Mouse (Mus musculus) C2C12 (cell line): ENCODE results near the gene Usp16. TPM values are rescaled to one million over a fixed set of nuclear protein-coding genes. Genes with fewer than 3 reads are reported as not detected.
A peak's percentile ranks its signal among the peaks of the same experiment; 100 is the strongest.
"Not testable (repeated sequence)": the region's sequence is repeated elsewhere in the genome, so short reads cannot be mapped to it uniquely, and the experiment has no call there.

Experiments
- H3K27me3 ChIP-seq: one replicate; pipeline ENCODE4 v1.6.1; 2011; ENCODE audit not compliant: control insufficient read depth, insufficient read depth, insufficient read length
- H3K36me3 ChIP-seq: one replicate; pipeline ENCODE4 v1.6.1; 2011; ENCODE audit not compliant: control insufficient read depth, insufficient read depth
- H3K4me3 ChIP-seq: one replicate; pipeline ENCODE4 v1.5.1; 2011; ENCODE audit warnings: mild to moderate bottlenecking, control low read depth; ENCODE audit not compliant: poor library complexity, insufficient read depth, severe bottlenecking
- H3K79me2 ChIP-seq: one replicate; pipeline ENCODE4 v1.6.1; 2011; ENCODE audit not compliant: control insufficient read depth, insufficient read depth
- H3K79me3 ChIP-seq: one replicate; pipeline ENCODE4 v1.6.1; 2011; ENCODE audit warnings: low read depth, control low read depth
- H3ac ChIP-seq: one replicate; pipeline ENCODE3; 2011; ENCODE audit warnings: low read depth; ENCODE audit not compliant: control insufficient read depth, insufficient read length
- CEBPB ChIP-seq: IDR thresholded peaks from one replicate; pipeline ENCODE4 v1.6.1; 2011; ENCODE audit warnings: low read depth, mild to moderate bottlenecking, control low read depth, moderate library complexity
- CTCF ChIP-seq: IDR thresholded peaks from one replicate; pipeline ENCODE4 v1.5.1; 2011; ENCODE audit not compliant: control insufficient read depth, insufficient read depth, insufficient read length
- FOSL1 ChIP-seq: IDR thresholded peaks from one replicate; pipeline ENCODE4 v1.8.0; 2011; ENCODE audit warnings: mild to moderate bottlenecking, low read length; ENCODE audit not compliant: poor library complexity, insufficient read depth, severe bottlenecking
- MAX ChIP-seq: IDR thresholded peaks from one replicate; pipeline ENCODE4 v1.6.1; 2011; ENCODE audit warnings: mild to moderate bottlenecking, control low read depth
- MYOD1 ChIP-seq: IDR thresholded peaks from one replicate; pipeline ENCODE4 v1.6.1; 2011; ENCODE audit warnings: low read depth; ENCODE audit not compliant: control insufficient read depth, insufficient read length
- MYOG ChIP-seq: IDR thresholded peaks from one replicate; pipeline ENCODE4 v1.6.1; 2011; ENCODE audit not compliant: control insufficient read depth, insufficient read length; ENCODE audit errors: extremely low read depth
- USF1 ChIP-seq: IDR thresholded peaks from one replicate; pipeline ENCODE4 v1.6.1; 2011; ENCODE audit warnings: low read depth, mild to moderate bottlenecking, control low read depth, moderate library complexity
- polyA plus RNA-seq: library from polyadenylated mRNA; unstranded; fragments of >200 nt; fragmentation: generic; extraction: Trizol; gene quantifications from one replicate; pipeline ENCODE4 v1.2.1, GENCODE M21; 2012; ENCODE audit warnings: missing spikeins

Usp16 gene
- polyA plus RNA-seq, 1 experiment, result 18.4 TPM

DNA sequence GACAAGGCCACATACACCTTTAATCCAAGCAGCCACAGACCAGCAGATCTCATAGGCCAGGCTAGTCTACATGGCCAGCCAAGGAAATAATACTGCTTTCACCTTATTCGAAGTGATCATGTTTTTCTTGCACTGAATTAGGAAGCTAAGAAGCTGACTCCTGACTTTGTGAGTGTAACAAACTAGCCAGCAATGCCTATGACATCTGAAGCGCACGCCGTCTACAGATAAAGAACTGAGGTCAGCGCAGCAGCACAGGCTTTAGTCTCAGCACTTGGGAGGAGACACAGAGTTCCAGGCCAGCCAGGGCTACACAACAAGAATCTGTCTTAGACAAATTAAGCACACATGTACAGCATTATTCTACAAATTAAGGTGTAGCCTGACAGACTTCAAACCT, 32.2 kb downstream of the Usp16 start:
- TF ChIP-seq USF1 (no peak), MYOD1 (no peak), CEBPB (no peak), CTCF (no peak), FOSL1 (no peak), MYOG (no peak), MAX (no peak)
- Histone ChIP-seq H3K36me3 (peaks cover 94% of the 10 kb centered on the region), H3K4me3 (no peak overlapping the region), H3K79me2 (peaks cover 27% of the 10 kb centered on the region), H3ac (no peak overlapping the region), H3K79me3 (peaks cover 5% of the 10 kb centered on the region), H3K27me3 (no peaks in the 10 kb centered on the region)

DNA sequence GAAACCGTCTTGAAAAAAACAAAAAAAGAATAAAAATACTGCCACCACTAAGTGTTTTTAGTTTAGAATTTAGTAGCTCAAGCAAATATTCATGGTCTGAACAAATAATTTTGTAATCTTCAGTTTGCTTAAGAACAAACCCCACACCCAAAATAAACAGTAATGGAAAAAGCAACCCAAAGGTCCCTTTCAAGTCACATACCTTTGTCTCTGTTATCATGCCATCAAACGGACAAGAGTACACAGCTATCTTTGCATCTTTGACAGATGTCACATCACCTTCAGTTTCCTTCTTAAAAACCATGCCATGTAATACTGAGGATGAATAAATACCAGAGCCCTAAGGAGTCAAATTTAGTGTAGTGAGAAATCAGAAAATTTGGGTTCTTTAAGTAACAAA, 34.1 kb downstream of the Usp16 start:
- peaks cover 46% of the 10 kb centered on the region for H3K79me2 ChIP-seq
- H3K27me3 ChIP-seq, result no peaks in the 10 kb centered on the region
- H3K36me3 ChIP-seq, result peaks cover 97% of the 10 kb centered on the region
- H3K79me3 ChIP-seq, result peaks cover 23% of the 10 kb centered on the region
- H3ac ChIP-seq, result no peak overlapping the region
- no peak overlapping the region for H3K4me3 ChIP-seq
- no peak for TF ChIP-seq CTCF
- TF ChIP-seq MYOD1, result no peak
- no peak for TF ChIP-seq CEBPB
- TF ChIP-seq MYOG, result no peak
- TF ChIP-seq USF1, result no peak
- TF ChIP-seq MAX, result no peak
- TF ChIP-seq FOSL1, result no peak

DNA sequence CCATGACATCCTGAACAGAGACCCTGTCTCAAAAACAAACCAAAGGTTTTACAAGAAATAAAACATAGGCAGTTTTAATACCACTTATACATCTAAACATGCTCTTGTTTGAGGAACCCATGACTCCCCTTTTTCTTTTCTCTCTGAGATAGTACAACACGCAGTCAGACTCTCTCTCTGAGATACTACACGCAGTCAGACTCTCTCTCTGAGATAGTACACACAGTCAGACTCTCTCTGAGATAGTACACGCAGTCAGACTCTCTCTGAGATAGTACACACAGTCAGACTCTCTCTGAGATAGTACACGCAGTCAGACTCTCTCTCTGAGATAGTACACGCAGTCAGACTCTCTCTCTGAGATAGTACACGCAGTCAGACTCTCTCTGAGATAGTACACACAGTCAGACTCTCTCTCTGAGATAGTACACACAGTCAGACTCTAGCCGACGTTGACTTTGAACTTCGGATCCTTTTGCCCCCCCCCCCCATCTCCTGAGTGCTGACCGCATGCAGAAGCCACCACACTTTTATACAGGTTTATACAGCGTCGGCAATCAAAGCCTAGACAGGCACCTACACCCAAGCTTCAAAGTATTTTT, 37.8 kb downstream of the Usp16 start:
- H3K27me3 ChIP-seq, H3ac ChIP-seq, H3K4me3 ChIP-seq: not testable (repeated sequence)
- Histone ChIP-seq H3K36me3 (peaks cover 71% of the 10 kb centered on the region), H3K79me2 (peaks cover 77% of the 10 kb centered on the region), H3K79me3 (peaks cover 43% of the 10 kb centered on the region)

DNA sequence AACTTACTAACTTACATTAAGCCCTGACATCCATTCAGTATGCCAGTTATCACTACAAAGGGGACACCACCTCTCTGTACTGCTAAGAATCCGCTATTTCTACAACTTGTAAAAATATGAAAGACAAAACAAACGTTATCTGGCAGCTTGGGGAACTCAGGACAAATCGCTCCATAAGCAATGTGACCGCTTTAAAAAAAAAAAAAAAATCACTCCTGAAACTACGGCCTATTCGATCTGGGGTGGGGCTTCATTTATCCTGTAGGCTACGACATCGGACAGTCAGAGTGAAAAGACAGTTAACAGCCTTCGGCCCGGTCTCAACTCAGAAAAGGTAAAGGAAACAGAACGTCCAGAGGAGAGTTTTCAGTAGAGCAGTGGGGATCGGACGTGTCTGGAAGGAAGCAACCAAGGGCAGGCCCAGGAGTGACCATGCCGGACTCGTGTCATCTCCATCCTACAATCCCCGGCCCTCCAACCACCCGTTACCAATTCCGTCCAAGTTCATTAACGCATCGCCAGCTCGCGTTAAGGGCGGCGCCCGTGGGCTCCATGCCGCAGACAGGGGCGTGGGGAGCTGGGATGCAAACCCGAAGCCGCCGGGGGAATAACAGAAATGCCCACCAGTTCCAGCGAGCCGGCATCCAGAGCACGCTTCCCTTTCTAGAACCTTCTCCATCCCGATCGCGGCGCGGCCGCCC, 40.6 kb downstream of the Usp16 start:
- peaks cover 43% of the 10 kb centered on the region for H3K36me3 ChIP-seq
- TF ChIP-seq CTCF (no peak), MAX (no peak), MYOG (no peak), USF1 (no peak), CEBPB (no peak), FOSL1 (no peak), MYOD1 (no peak)

DNA sequence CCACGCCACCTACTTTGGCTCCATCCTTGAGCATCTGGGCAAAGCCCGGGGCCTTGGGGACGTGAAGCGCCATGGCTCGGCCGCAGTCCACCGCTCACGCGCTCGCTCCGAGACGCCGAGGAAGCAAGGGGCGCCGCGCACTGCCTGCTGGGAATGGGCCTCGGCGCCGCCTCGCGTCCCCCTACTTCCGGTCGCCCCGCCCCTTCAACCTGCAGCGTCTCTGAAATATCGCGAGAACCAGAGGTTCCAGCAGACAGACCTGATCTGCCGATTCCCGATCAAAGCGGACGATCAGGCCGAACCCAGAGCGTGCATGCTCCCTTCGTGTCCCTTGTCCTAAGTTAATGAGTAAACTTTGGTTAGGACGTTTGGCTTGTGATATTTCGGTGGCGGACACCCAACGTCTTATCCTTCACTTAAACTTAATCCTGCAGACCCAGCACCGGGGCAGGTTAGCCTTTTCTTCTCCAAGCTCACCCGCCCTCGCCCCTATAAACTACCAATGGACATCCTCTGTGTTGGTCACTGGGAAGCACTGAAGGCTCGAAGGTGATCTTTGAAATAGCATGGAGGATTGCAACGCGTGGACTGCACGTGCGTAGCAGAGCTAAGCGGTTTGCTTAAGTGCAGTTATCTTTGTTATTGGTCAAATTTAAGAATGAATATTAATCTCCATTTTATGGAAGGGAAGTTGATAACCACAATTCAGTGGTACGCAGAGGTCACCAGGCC, 41.4 kb downstream of the Usp16 start, which contains the start of gene Cct8:
Cct8 (minus strand) TSS at position 158 of the 732 bp plus-strand sequence.
- peak within 1 kb of the TSS; percentile 97 for H3K4me3 ChIP-seq
- TF ChIP-seq MAX, result peak; percentile 82
- no peak for TF ChIP-seq MYOD1
- H3K79me3 ChIP-seq, result peaks cover 40% of the 10 kb centered on the region
- H3K27me3 ChIP-seq, result no peaks in the 10 kb centered on the region
- H3K79me2 ChIP-seq, result peaks cover 59% of the 10 kb centered on the region
- H3K36me3 ChIP-seq, result peaks cover 36% of the 10 kb centered on the region
- H3ac ChIP-seq, result peak within 1 kb of the TSS; percentile 74

More for the DNA sequence above, 40.6 kb downstream of the Usp16 start:
- peak overlapping the region; percentile 74 for H3ac ChIP-seq
- peaks cover 65% of the 10 kb centered on the region for H3K79me2 ChIP-seq
- H3K79me3 ChIP-seq, result peaks cover 40% of the 10 kb centered on the region
- no peaks in the 10 kb centered on the region for H3K27me3 ChIP-seq
- H3K4me3 ChIP-seq, result peak overlapping the region; percentile 97

DNA sequence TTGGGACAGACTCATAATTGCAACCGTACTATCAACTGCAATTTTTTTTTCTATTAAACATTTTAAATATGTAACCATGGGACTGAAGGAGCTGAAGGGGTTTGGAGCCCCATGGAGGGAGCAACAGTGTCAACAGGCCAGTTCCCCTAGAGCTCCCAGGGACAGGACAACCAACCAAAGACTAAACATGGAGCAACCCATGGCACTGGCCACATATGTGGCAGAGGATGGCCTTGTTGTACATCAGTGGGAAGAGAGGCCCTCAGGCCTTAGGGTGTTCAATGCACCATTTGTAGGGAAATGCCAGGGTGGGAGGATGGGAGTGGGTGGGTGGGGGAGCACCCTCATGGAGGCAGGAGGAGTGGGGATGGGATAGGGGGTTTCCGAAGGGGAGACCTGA, 42.2 kb downstream of the Usp16 start:
- Histone ChIP-seq H3ac (no peak overlapping the region), H3K27me3 (no peaks in the 10 kb centered on the region), H3K79me3 (peaks cover 37% of the 10 kb centered on the region), H3K79me2 (peaks cover 50% of the 10 kb centered on the region), H3K4me3 (no peak overlapping the region), H3K36me3 (peaks cover 27% of the 10 kb centered on the region)
- TF ChIP-seq MYOG (no peak), CEBPB (no peak), MYOD1 (no peak), MAX (no peak), USF1 (no peak), CTCF (no peak), FOSL1 (no peak)
